Mouse (Mus musculus): Measurements from ENCODE around the gene Arl5c. TPM values are rescaled to one million over a fixed set of nuclear protein-coding genes. Genes with fewer than 3 reads are reported as not detected.

The Arl5c gene
- polyA plus RNA-seq, 1 experiment from 2014 or later = 7.3 TPM

DNA sequence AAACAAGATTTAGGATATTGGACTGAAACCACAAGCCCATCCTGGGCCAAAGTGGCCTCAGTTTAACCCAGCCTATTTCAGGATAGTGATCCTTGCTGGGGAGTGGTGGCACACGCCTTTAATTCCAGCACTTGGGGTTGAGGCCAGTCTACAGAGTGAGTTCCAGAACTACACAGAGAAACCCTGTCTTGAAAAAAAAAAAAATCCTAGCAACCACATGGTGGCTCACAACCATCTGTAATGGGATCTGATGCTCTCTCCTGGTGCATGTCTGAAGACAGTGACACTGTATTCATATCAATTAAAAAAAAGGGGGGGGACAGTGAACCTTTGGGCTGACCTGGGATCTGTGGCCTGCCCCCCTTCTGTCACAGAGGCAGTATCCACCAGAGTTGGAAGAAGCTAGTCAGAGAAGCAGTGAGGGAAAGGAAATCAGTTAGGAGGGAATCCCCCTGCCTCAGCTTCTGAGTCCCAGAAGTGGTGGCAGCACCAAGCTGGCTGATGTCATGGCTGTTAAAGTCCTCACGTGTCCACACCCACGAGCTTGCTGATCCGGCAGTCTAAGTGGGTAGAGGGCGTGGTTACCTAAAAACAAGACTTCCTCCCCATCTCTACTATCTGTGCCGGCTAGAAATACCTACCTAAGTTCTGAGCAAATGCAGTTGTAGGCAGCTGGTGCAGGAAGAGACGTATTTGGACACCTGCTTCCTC lies 3.1 kb upstream of the Arl5c start:
- Histone ChIP-seq H3K4me1 (ENCODE audit: insufficient read depth, low read length) (peaks cover 35% of the 10 kb centered on the region), H3K4me2 (replicated peaks; ENCODE audit: low read depth, low read length) (no peak overlapping the region), H3K4me3 (ENCODE audit: low read length) (no peak overlapping the region), H3K27me3 (ENCODE audit: insufficient read depth, low read length) (0 out of 2 replicates have a peak, but pooled peaks cover 6% of the 10 kb centered on the region), H3K9ac (replicated peaks; ENCODE audit: low read length) (no peak overlapping the region), H3K9me3 (ENCODE audit: low read length) (no peaks in the 10 kb centered on the region), H3K36me3 (ENCODE audit: insufficient read depth, low read length) (no peaks in the 10 kb centered on the region), H3K27ac (ENCODE audit: low read length) (no peak overlapping the region)
- no peak for ATAC-seq (ENCODE audit: low FRiP score, low TSS enrichment)
- 48% methylated on average over 7 of the region's 7 CpGs for WGBS

DNA sequence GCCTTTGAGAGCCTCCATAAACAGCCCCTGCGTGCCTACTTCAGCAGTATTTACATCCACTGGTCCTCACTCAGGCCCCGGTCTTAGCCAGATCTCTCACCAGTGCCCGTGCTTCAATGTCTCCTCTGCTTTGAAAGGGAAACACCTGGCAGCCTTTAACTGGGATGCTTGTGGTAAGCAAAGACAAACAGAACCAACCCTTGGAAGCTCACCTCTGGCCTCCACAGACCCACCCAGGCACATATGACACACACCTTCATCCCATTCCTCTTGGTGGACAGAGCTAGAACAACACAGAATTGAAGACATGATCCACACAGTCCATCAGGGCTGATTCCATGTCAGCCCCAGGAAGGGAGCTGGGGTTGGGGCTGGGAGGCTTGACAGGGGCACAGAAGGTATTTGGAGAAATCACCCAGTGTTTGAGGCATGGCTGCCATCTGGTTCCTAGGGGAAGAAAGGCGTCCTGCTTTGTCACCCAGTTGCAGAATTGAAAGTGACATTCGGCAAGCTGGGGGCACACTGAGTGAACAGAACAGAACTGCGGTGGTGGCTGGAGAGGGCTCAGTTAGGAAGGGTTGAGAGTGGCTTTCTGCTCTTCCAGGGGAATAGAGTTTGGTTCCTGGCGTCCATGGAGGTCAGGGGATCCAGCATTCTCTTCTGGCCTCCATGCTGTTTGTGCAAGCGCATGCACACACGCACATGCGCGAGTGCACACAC lies 2.3 kb upstream of the Arl5c start:
- H3K36me3 ChIP-seq (ENCODE audit: insufficient read depth, low read length) = no peaks in the 10 kb centered on the region
- ATAC-seq (ENCODE audit: low FRiP score, low TSS enrichment) = no peak
- H3K9ac ChIP-seq (replicated peaks; ENCODE audit: low read length) = no peak overlapping the region
- H3K4me1 ChIP-seq (ENCODE audit: insufficient read depth, low read length) = peaks cover 30% of the 10 kb centered on the region
- no peak overlapping the region for H3K4me2 ChIP-seq (replicated peaks; ENCODE audit: low read depth, low read length)
- no peak overlapping the region for H3K4me3 ChIP-seq (ENCODE audit: low read length)
- no peak overlapping the region for H3K27ac ChIP-seq (ENCODE audit: low read length)
- H3K27me3 ChIP-seq (ENCODE audit: insufficient read depth, low read length) = 0 out of 2 replicates have a peak, but pooled peaks cover 6% of the 10 kb centered on the region
- 79% methylated on average over 11 of the region's 11 CpGs for WGBS
- no peaks in the 10 kb centered on the region for H3K9me3 ChIP-seq (ENCODE audit: low read length)

DNA sequence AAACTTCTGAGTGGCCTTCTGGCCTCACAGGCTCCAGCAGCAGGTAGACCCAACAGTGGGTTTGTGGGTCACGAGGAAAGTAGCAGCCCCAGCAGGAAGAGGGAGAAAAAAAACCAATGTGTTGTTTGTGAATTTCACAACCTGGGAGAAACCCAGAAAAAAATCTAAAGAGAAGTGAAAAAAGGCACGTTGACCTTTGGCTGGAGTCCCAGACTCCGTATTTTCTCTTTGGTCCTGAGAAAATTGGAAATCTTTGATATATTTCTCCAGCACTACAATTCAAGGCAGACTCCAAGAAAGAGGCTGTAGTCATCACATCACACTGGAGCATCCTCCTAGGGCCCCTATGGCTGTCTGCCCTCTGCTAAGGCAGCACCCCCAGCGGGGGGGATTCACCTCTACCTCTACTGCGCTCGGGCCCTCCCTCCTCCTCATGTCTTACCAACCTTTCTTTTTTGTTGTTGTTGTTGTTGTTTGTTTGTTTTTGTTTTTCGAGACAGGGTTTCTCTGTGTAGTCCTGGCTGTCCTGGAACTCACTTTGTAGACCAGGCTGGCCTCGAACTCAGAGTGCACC lies 1.5 kb upstream of the Arl5c start:
- WGBS = 75% methylated on average over 8 of the region's 8 CpGs
- H3K4me3 ChIP-seq (ENCODE audit: low read length) = no peak overlapping the region

DNA sequence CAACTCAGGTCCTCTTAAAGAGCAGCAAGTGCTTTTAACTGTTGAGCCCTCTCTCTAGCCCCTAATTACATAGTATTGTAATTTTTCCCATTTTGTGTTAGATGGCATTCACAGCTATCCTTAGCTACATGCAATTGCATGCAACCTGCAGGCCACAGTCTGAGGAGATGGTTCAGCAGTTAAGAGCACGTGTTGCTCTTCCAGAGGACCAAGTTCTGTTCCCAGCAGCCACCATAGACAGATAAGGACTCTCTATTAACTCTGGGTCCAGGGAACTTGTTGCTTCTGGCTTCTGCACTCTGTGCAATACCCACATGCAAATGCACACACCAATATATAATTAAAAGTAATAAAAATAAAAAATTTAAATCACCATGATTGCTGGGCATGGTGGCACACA lies 710 bp upstream of the Arl5c start:
- no peaks in the 10 kb centered on the region for H3K36me3 ChIP-seq (ENCODE audit: insufficient read depth, low read length)
- WGBS = 86% methylated on average over 1 of the region's 1 CpGs
- H3K4me2 ChIP-seq (replicated peaks; ENCODE audit: low read depth, low read length) = no peak overlapping the region
- no peak overlapping the region for H3K9ac ChIP-seq (replicated peaks; ENCODE audit: low read length)
- no peak overlapping the region for H3K27ac ChIP-seq (ENCODE audit: low read length)
- H3K9me3 ChIP-seq (ENCODE audit: low read length) = no peaks in the 10 kb centered on the region
- peaks cover 20% of the 10 kb centered on the region for H3K4me1 ChIP-seq (ENCODE audit: insufficient read depth, low read length)
- ATAC-seq (ENCODE audit: low FRiP score, low TSS enrichment) = no peak
- no peak overlapping the region for H3K4me3 ChIP-seq (ENCODE audit: low read length)
- H3K27me3 ChIP-seq (ENCODE audit: insufficient read depth, low read length) = 0 out of 2 replicates have a peak, but pooled peaks cover 6% of the 10 kb centered on the region

More for the DNA sequence above, 1.5 kb upstream of the Arl5c start:
- Histone ChIP-seq H3K27me3 (ENCODE audit: insufficient read depth, low read length) (0 out of 2 replicates have a peak, but pooled peaks cover 6% of the 10 kb centered on the region), H3K27ac (ENCODE audit: low read length) (no peak overlapping the region), H3K9ac (replicated peaks; ENCODE audit: low read length) (no peak overlapping the region), H3K9me3 (ENCODE audit: low read length) (no peaks in the 10 kb centered on the region), H3K4me1 (ENCODE audit: insufficient read depth, low read length) (peaks cover 23% of the 10 kb centered on the region), H3K36me3 (ENCODE audit: insufficient read depth, low read length) (no peaks in the 10 kb centered on the region), H3K4me2 (replicated peaks; ENCODE audit: low read depth, low read length) (no peak overlapping the region)
- ATAC-seq (ENCODE audit: low FRiP score, low TSS enrichment) = no peak

GRCm38 (mm10) chr11:97994539-97995100 lies 1.4 kb downstream of the Arl5c start:
- Histone ChIP-seq H3K27ac (ENCODE audit: low read length) (no peak overlapping the region), H3K9ac (replicated peaks; ENCODE audit: low read length) (peak overlapping the region; percentile 63), H3K4me1 (ENCODE audit: insufficient read depth, low read length) (peaks cover 26% of the 10 kb centered on the region), H3K27me3 (ENCODE audit: insufficient read depth, low read length) (0 out of 2 replicates have a peak, but pooled peaks cover 3% of the 10 kb centered on the region), H3K9me3 (ENCODE audit: low read length) (no peaks in the 10 kb centered on the region), H3K4me2 (replicated peaks; ENCODE audit: low read depth, low read length) (peak overlapping the region; percentile 92), H3K36me3 (ENCODE audit: insufficient read depth, low read length) (no peaks in the 10 kb centered on the region), H3K4me3 (ENCODE audit: low read length) (peak overlapping the region; percentile 58)
- peak; percentile 35 for ATAC-seq (ENCODE audit: low FRiP score, low TSS enrichment)
- 10% methylated on average over 13 of the region's 13 CpGs for WGBS

- peak; percentile 85 for ATAC-seq (ENCODE audit: low FRiP score, low TSS enrichment)
- H3K9me3 ChIP-seq (ENCODE audit: low read length) = no peaks in the 10 kb centered on the region
- H3K27ac ChIP-seq (ENCODE audit: low read length) = peak overlapping the region; percentile 89
- peaks cover 19% of the 10 kb centered on the region for H3K27me3 ChIP-seq (ENCODE audit: insufficient read depth, low read length)
- peaks cover 18% of the 10 kb centered on the region for H3K4me1 ChIP-seq (ENCODE audit: insufficient read depth, low read length)
- peak overlapping the region; percentile 86 for H3K4me3 ChIP-seq (ENCODE audit: low read length)
- no peaks in the 10 kb centered on the region for H3K36me3 ChIP-seq (ENCODE audit: insufficient read depth, low read length)
- peak overlapping the region; percentile 60 for H3K4me2 ChIP-seq (replicated peaks; ENCODE audit: low read depth, low read length)
- H3K9ac ChIP-seq (replicated peaks; ENCODE audit: low read length) = peak overlapping the region; percentile 84
- under 1% methylated on average over 26 of the region's 26 CpGs for WGBS
Measured at GRCm38 (mm10) chr11:97988530-97989096, 7.4 kb downstream of the Arl5c start.

DNA sequence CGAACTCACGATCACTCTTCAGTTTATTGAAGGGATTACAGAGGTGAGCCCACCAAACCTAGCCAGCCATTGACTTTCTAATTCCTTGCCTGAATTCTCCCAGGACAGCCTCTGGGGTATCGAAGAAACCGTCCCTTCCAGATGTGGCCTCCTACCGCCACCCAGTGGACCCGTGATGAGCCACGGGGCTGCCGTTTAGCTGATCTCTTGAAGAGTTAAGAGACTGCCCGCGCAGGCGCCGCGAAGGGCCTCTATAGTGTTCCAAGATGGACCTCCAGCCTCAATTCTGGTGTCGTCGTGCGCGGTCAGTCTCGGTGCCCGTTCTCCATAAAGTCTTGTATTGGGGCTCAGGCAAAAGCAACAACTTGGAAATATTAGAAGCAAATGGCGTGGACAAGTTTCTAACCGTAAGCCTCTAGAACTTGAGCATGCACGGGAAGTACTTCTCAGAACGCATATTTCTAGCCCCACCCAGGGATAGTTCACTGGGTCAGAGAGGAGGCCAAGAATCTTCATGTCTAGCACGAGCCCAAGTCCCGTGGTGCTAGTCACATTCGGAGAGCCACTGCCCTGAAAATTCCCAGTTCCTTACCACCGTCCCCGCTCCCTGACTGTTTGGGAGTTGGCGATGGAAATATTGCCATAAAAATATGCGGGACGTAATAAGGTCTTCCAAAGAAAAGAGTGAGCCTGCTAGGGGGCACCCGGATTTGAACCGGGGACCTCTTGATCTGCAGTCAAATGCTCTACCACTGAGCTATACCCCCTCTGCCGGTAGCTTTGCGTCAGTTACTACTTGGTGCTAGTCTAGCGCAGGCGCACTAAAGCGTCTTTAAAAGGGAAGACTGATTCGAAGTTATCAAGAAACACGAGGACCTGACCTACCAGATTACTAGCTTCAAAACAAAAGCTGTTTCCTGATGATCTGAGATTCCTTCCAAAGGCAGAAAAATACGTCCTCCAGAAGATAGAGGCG lies 8.1 kb downstream of the Arl5c start:
- peak overlapping the region; percentile 86 for H3K4me3 ChIP-seq (ENCODE audit: low read length)
- H3K27ac ChIP-seq (ENCODE audit: low read length) = peak overlapping the region; percentile 89
- peak overlapping the region; percentile 84 for H3K9ac ChIP-seq (replicated peaks; ENCODE audit: low read length)
- H3K36me3 ChIP-seq (ENCODE audit: insufficient read depth, low read length) = no peaks in the 10 kb centered on the region
- H3K4me2 ChIP-seq (replicated peaks; ENCODE audit: low read depth, low read length) = peak overlapping the region; percentile 63
- peak; percentile 88 for ATAC-seq (ENCODE audit: low FRiP score, low TSS enrichment)
- peaks cover 18% of the 10 kb centered on the region for H3K4me1 ChIP-seq (ENCODE audit: insufficient read depth, low read length)
- no peaks in the 10 kb centered on the region for H3K9me3 ChIP-seq (ENCODE audit: low read length)
- peaks cover 19% of the 10 kb centered on the region for H3K27me3 ChIP-seq (ENCODE audit: insufficient read depth, low read length)
- under 1% methylated on average over 42 of the region's 42 CpGs for WGBS

DNA sequence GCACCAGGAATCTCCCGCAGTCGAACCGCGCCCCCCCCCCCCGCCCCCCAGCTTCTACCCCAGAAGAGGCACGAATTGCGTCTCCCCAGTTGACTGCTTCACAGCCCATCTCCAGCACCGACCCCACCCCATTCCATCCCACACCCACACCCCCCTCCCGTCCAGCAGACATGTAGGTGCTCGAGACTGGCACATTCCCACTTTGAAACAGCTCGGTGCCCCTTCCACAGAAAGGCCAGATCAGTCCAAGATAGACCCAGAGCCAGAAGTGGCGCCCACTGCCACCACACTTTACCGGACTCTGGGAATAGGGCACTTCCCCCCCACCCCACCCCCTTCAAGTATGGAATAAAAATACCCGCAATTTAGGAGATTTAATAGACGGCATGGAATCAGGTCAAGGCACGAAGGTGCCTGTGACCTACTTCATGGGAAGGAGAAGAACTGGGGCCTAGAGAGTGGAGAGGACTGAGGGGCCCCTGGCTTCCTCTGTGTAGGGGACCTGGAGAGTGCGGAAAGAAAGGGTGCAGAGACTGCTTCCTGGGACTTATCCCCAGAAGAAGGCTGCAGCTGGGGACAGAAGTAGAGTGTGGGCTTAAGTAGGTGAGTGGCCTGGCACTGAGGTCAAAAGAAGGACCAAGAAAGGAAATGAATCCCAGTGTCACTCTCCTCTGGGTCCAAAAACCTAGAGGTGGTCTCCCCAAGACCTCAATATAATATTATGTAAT lies 9.1 kb downstream of the Arl5c start:
- H3K4me1 ChIP-seq (ENCODE audit: insufficient read depth, low read length) = peaks cover 18% of the 10 kb centered on the region
- H3K4me2 ChIP-seq (replicated peaks; ENCODE audit: low read depth, low read length) = peak overlapping the region; percentile 75
- H3K27ac ChIP-seq (ENCODE audit: low read length) = no peak overlapping the region
- 30% methylated on average over 11 of the region's 17 CpGs for WGBS
- H3K27me3 ChIP-seq (ENCODE audit: insufficient read depth, low read length) = peaks cover 19% of the 10 kb centered on the region
- H3K36me3 ChIP-seq (ENCODE audit: insufficient read depth, low read length) = no peaks in the 10 kb centered on the region
- no peak for ATAC-seq (ENCODE audit: low FRiP score, low TSS enrichment)
- H3K9me3 ChIP-seq (ENCODE audit: low read length) = no peaks in the 10 kb centered on the region
- peak overlapping the region; percentile 86 for H3K4me3 ChIP-seq (ENCODE audit: low read length)
- peak overlapping the region; percentile 56 for H3K9ac ChIP-seq (replicated peaks; ENCODE audit: low read length)
